Mouse (Mus musculus): ENCODE data around the gene Fgfr3.

Fgfr3 gene

DNA sequence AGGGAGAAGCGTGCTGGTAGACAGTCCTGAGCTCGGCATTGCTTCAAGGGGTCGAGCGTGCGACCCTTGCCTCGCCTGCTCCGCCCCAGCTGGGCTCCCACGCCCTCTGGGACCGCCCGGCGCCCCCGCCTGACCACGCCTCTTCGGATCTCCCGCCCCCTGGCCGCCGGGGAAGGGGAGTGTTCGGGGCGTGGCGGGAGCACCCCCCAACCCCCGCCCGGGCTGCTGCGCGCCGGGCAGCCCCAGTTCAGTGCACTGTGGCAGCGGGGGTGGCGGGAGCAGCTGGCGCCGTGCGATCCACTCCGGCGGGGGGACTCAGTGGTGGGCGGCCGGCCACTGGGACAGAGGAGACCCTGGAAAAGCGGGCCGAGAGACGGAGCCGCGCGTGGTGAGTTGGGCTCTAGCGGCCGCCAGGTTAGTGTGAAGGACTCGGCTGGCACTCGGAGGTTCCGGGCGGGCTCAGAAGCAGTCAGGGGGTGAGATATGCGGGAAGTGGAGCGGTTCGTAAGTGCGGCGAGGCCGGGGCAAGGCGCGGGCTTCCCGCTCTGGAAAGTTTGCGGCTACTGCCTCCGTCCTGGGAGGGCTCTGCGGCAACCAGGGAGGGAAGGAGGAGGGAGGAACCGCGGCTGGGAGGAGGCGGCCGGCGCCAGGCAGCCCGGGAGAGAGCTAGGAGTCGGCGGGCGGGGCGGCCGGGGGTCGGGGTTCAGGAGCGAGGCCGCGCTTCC is at the start of gene Fgfr3:
Gene Fgfr3 (plus strand): TSS at position 134 of the 725 bp plus-strand sequence.
- peak; percentile 48 for DNase-seq (ENCODE audit: low read depth, low spot score)

- no peak for DNase-seq (ENCODE audit: low read depth, low spot score)
These were observed 47.0 kb upstream of the Fgfr3 start for GRCm38 (mm10) chr5:33674439-33674838.

- DNase-seq (ENCODE audit: low read depth, low spot score), result no peak
These were observed 45.5 kb upstream of the Fgfr3 start for GRCm38 (mm10) chr5:33675964-33676363.

GRCm38 (mm10) chr5:33678244-33678643 is 43.2 kb upstream of the Fgfr3 start:
- DNase-seq (ENCODE audit: low read depth, low spot score), result no peak

- DNase-seq (ENCODE audit: low read depth, low spot score), result no peak
These were observed 40.4 kb upstream of the Fgfr3 start for GRCm38 (mm10) chr5:33681044-33681443.

DNA sequence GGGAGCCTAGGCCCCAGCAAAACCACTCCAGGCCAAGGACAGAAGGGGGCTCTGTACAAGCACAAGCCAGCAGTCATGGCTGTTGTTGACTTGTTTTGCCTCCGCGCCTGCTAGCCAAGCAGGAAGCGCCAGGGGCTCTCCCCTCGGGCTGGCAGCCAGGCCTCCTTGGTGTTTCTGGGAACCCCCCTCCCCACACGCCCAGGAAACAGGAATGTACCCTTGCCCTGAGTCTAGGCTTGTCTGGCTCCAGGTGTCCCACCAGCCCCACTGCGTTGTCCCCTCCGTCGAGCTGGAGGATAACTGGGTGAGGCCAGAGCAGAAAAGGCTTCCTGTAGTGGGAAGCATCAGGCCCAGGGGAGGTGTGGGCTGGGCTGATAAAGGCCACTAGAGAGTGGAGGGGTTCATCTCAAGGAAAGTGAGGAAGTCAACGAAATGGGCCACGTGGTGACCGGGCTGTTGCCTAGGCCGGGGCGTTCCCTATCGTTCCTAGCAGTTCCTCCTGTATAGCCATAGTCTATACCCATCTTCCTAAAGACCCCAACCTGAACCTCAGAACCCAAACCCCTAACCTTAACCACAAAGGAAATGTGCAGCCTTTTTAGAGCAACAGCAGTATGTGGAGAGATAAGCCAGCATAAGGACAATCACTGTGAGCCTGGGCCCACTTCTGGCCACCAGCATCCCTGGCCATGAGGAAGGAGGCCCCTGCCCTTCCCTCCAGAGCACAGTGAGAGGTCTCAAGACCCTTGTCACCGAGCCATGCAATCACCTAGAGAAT is 39.7 kb upstream of the Fgfr3 start:
- no peak for DNase-seq (ENCODE audit: low read depth, low spot score)

GRCm38 (mm10) chr5:33682963-33683362 is 38.5 kb upstream of the Fgfr3 start:
- no peak for DNase-seq (ENCODE audit: low read depth, low spot score)

- no peak for DNase-seq (ENCODE audit: low read depth, low spot score)
These were observed 37.4 kb upstream of the Fgfr3 start for GRCm38 (mm10) chr5:33683897-33684652.

DNA sequence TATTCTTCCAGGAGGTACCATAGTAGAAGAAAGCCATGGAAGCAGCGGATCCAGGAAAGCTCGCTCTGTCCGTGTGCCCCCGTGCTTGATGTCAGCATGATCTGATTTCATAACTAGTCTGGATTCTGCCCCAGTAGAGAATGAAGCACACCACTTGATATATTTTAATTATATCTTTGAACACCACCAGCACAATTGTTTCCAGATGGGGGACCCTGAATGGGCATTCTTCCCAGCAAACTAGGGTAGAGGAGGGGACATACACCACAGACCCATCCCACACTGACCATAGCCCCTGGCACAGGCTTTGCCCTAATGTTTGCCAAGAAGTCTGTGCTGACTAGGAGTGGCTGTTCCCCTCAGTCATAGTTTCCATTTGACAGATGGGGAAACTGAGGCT is 36.5 kb upstream of the Fgfr3 start:
- no peak for DNase-seq (ENCODE audit: low read depth, low spot score)

DNA sequence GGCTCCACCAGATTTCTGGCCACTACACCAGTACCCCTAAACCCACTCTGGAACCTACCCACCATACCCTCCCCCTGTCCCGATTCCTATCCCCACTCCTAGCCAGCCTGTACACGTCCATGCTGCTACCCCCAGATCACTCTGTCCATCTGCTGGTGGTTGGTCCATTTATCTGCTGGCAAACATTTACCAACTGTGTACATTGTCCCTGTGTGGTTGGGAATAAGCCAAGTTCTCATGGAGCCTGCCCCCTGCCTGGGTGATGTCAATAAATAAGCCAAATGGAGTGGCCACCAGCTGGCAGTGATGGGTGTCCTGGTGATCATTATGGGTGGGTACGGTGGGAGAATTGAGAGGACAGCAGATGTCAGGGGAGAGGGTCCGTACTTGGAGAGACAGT is 34.3 kb upstream of the Fgfr3 start:
- DNase-seq (ENCODE audit: low read depth, low spot score), result no peak

GRCm38 (mm10) chr5:33688278-33689220 is 32.9 kb upstream of the Fgfr3 start:
- no peak for DNase-seq (ENCODE audit: low read depth, low spot score)

DNA sequence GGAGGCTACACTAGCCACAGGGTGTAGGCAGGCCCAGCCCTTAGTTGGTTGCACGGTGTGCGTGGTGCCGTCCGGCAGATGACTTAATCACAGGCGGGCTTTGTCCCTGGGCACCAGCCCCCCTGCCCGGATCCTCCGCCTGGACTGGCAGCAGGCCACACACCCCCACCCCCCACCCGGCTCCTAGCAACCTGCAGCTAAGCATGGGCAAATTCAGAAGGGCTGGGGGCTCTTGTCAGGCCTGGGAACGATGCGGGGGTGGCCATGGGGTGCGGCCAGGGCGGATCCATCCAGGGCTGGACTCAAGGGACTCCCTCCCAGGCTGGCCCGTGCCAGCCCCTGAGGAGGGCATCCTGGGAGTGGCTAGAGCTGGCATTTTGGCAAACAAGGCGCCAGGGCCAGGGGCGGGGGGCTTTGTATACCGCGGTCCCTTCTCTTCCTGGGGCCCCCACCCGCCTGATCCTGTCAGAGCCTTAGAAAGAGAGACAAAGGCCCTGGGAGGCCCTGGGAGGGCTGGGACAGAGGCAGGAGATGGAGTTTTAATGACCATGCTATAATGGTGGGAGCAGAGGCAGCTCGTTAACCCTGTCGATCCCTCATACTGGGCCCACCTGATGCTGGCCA is 32.1 kb upstream of the Fgfr3 start:
- no peak for DNase-seq (ENCODE audit: low read depth, low spot score)

- no peak for DNase-seq (ENCODE audit: low read depth, low spot score)
These were observed 31.4 kb upstream of the Fgfr3 start for GRCm38 (mm10) chr5:33689852-33690645.

GRCm38 (mm10) chr5:33692393-33692792 is 29.1 kb upstream of the Fgfr3 start:
- DNase-seq (ENCODE audit: low read depth, low spot score), result no peak

GRCm38 (mm10) chr5:33694461-33694847 is 27.0 kb upstream of the Fgfr3 start:
- no peak for DNase-seq (ENCODE audit: low read depth, low spot score)

DNA sequence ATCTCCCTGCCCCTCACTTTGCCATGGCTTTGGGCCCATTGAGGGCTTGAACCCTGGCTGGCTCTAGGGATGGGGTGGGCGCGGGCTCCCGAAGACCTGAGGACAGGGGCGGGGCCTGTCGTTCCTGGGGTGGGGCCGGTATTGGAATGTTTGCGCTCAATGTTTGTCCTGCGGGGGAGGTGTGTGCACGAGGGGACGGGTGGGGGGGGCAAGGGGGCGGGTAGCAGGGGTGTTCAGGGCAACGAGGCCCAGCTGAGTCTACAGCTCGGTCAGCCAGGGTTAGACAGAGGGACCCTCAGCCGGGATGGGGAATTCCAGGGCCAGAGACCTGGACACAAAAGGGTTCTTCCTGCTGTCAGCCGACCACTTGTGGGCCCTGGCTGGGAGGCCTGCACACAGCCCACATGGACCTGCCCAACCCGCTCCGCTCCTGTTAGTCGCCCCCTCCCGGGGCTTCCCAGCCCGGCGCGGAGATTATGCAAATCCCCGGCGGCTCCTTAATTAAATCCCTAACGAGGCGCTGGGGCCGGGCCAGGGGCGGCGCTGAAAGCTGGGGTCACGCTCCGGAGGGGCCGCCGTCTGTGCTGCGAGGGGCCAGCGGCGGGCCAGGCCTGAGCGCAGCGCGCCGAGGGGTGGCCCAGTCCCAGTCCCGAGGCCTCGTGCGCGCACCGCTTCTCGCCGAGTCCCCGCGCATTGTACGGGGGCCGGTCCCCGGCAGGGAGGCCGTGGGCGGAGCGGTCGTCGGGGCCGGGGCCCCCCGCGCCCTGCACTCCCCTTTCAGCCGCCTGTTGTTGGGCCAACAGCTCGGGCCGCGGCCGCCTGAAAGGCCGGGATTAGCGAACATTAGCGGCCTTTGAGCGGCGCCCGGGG is 26.4 kb upstream of the Fgfr3 start:
- no peak for DNase-seq (ENCODE audit: low read depth, low spot score)

DNA sequence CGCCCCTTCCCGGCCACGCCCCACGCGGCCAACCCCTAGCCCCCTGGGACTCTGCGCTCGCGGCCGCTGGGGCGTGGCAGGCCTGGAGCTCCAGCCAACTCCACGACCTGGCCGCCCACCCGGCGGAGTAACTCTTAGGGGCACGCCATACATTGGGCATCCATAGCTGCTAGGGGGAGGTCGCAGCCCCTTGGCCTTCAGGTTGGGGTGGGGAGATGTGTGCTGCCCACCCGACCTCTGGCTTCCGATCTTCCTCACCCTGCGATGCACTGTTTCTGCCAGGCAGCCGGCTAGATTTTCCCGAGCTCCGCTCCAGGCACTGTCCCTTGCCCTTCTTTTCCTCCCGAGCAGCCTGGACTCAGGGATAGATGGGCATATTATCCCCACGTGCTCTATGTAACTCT is 25.8 kb upstream of the Fgfr3 start:
- no peak for DNase-seq (ENCODE audit: low read depth, low spot score)

DNA sequence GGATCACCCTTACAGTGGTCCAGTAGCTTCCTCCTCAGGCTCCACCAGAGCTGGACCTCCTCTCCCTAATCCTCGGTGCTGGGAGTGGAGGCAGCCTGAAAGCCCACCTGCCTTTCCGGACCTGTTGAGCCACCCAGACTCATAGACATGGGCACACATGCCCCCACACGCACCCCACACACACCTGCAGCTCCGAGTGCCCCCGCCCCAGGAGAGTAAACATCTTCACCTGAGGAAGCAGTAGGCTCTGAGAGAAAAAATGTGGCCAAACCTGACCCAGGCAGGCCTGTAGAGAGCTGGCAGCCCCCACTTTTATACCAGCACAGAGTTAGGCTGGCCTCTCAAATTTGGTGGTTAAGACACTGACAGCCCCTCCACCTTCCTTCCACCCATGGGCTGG is 25.0 kb upstream of the Fgfr3 start:
- no peak for DNase-seq (ENCODE audit: low read depth, low spot score)

- no peak for DNase-seq (ENCODE audit: low read depth, low spot score)
These were observed 23.9 kb upstream of the Fgfr3 start for GRCm38 (mm10) chr5:33697534-33697933.
